Mouse (Mus musculus) hindbrain, embryonic 13.5 days (tissue): ENCODE data around the gene Vrtn. TPM values are rescaled to one million over a fixed set of nuclear protein-coding genes. Genes with fewer than 3 reads are reported as not detected.
A peak's percentile ranks its signal among the peaks of the same experiment; 100 is the strongest.

Source experiments
- ATAC-seq: fragments of 200-750 bp; cut with Nextera tagmentation; 2 replicates; pipeline ENCODE4 v1.8.0; 2017; ENCODE audit warnings: moderate TSS enrichment; ENCODE audit not compliant: low FRiP score
- H3K27ac ChIP-seq: fragments of 300-500 bp; sonication (generic); 2 replicates; pipeline ENCODE4 v1.5.1; 2015; ENCODE audit warnings: inconsistent platforms, mild to moderate bottlenecking, moderate library complexity
- H3K27me3 ChIP-seq: fragments of 300-500 bp; sonication (generic); 2 replicates; pipeline ENCODE4 v1.6.1; 2015; ENCODE audit warnings: mild to moderate bottlenecking, inconsistent platforms
- H3K36me3 ChIP-seq: fragments of 300-500 bp; sonication (generic); 2 replicates; pipeline ENCODE4 v1.6.1; 2015; ENCODE audit warnings: mild to moderate bottlenecking, inconsistent platforms
- H3K4me1 ChIP-seq: fragments of 300-500 bp; sonication (generic); replicated peaks from 2 replicates; pipeline ENCODE4 v1.6.1; 2015; ENCODE audit warnings: inconsistent platforms
- H3K4me2 ChIP-seq: fragments of 300-500 bp; sonication (generic); 2 replicates; pipeline ENCODE4 v1.6.1; 2015; ENCODE audit warnings: inconsistent platforms, mild to moderate bottlenecking, moderate library complexity
- H3K4me3 ChIP-seq: fragments of 300-500 bp; sonication (generic); 2 replicates; pipeline ENCODE4 v1.5.1; 2015; ENCODE audit warnings: mild to moderate bottlenecking, inconsistent platforms
- H3K9ac ChIP-seq: fragments of 300-500 bp; sonication (generic); 2 replicates; pipeline ENCODE4 v1.6.1; 2015; ENCODE audit warnings: mild to moderate bottlenecking, inconsistent platforms
- H3K9me3 ChIP-seq: fragments of 300-500 bp; sonication (generic); 2 replicates; pipeline ENCODE4 v1.6.1; 2016; ENCODE audit warnings: inconsistent platforms
- WGBS: fragments of 180-500 bp; shearing (Covaris S2); methylation state at CpG from one replicate; pipeline ENCODE4 v1.1.7; 2015; 5-methylcytosine and 5-hydroxymethylcytosine counted together
- polyA plus RNA-seq: library from polyadenylated mRNA; unstranded; fragments of >200 nt; fragmentation: Nextera tagmentation; extraction: Ambion mirVana; gene quantifications from 2 replicates; pipeline ENCODE4 v1.2.1, GENCODE M21; 2015

The Vrtn gene
- polyA plus RNA-seq, 1 experiment from 2014 or later: not detected

DNA sequence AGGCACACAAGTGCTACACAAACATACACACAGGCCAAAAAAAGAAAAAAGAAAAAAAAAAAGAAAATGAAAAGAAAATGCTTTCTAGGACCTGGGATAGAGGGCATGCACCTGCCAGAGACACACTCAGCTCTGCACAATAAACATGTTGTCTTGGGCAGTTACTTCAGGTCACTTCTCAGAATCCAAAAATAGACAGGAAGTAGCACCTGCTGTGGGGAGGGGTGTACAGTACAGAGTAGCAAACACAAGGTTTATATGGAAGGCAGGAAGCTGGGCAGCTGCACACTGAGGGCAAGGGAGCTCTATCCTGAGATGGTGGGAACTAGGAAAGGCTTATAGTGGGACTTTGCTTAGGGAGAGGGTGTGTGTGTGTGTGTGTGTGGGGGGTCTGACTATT, 50.5 kb downstream of the Vrtn start:
- H3K4me3 ChIP-seq: no peak overlapping the region
- H3K9me3 ChIP-seq: no peaks in the 10 kb centered on the region
- H3K27me3 ChIP-seq: peaks cover 24% of the 10 kb centered on the region
- no peaks in the 10 kb centered on the region for H3K36me3 ChIP-seq
- H3K9ac ChIP-seq: no peak overlapping the region
- no peak overlapping the region for H3K4me2 ChIP-seq
- H3K27ac ChIP-seq: no peak overlapping the region
- no peak for ATAC-seq
- peaks cover 7% of the 10 kb centered on the region; the same call in 1 of the 2 replicates for H3K4me1 ChIP-seq

DNA sequence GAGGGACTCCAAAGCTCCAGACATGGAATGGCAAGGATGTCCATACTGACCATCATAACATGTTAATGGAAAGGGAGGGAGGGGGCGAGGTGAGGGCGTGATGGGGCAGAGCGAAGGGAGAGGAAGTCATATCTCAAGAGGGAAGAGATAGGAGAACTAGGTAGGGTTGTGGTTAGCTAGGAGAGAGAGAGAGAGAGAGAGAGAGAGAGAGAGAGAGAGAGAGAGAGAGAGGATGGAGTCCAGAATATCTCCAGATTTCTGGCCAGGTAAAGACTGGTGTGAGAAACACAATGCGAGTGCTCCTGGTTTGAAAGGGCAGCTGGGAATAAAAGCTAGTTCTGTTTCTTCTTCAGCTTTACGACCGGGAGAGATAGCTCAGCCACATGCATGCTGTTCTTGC, 51.3 kb downstream of the Vrtn start:
- ATAC-seq: no peak
- Histone ChIP-seq H3K27ac (no peak overlapping the region), H3K9ac (no peak overlapping the region), H3K4me3 (no peak overlapping the region), H3K27me3 (peaks cover 31% of the 10 kb centered on the region), H3K4me1 (peaks cover 5% of the 10 kb centered on the region; the same call in 1 of the 2 replicates), H3K36me3 (no peaks in the 10 kb centered on the region), H3K4me2 (no peak overlapping the region), H3K9me3 (no peaks in the 10 kb centered on the region)
- WGBS: 88% methylated on average over 6 of the region's 6 CpGs

DNA sequence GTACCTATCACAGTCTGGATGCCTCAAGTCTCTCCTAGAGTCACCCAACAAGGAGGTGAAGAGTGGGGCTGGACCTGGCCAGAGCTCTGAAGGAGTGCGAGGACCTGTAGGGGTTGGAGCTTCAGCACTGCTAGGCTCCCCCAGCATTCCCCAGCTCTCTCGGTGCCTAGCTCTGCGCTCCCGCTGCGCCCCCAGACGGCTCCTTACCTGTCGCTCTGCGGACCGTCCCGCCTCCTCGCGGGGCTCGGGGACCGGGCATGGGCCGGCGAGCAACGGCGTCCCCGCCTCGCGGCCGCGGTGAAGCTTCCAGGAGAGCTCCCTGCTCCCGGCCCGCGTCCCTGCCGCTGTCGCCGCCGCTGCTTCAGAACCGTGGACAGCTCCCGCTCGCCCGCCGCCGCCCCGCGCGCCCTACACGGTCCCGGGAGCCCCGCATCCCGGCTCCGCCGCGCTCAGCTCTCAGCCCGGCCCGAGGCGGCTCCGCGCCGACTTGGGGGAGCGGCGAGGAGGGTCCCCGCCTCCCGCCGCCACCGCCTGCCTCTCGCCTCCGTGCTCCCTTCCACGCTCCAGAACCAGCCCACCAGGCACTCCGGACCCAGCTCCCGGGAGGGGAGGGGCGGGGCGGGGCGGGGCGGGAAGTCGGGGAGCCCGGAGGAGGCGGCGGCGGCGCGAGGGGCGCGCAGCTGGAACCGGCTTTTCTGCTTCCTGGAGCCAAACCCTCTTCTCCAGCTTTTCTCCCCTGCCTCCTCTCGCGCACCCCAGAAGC, 57.7 kb downstream of the Vrtn start, which contains the start of gene Syndig1l:
TSS of gene Syndig1l (minus strand) at position 513 of the 763 bp plus-strand sequence.
- peak within 1 kb of the TSS; percentile 79 for H3K4me2 ChIP-seq
- H3K9me3 ChIP-seq: no peaks in the 10 kb centered on the region
- WGBS: 1% methylated on average over 62 of the region's 79 CpGs
- peak within 1 kb of the TSS; percentile 64 for H3K27ac ChIP-seq
- H3K27me3 ChIP-seq: peaks cover 71% of the 10 kb centered on the region
- ATAC-seq: peak; percentile 71
- H3K4me3 ChIP-seq: peak within 1 kb of the TSS; percentile 63
- no peaks in the 10 kb centered on the region for H3K36me3 ChIP-seq
- H3K9ac ChIP-seq: peak within 1 kb of the TSS; percentile 81
- peaks cover 35% of the 10 kb centered on the region for H3K4me1 ChIP-seq

Other genes starting within 250 kb of the Vrtn start
- 11.4 and 13.0 TPM in 2 replicates for gene Entpd5, start 232.0 kb upstream of the Vrtn start, polyA plus RNA-seq
- gene Bbof1, start 231.9 kb upstream of the Vrtn start, polyA plus RNA-seq: 4.0 TPM in 2 replicates
- gene Rnf113a2, start 223.8 kb upstream of the Vrtn start, polyA plus RNA-seq: 25.7 and 28.5 TPM in 2 replicates
- 30.3 and 32.9 TPM in 2 replicates for gene Aldh6a1, start 190.0 kb upstream of the Vrtn start, polyA plus RNA-seq
- gene Lin52, start 189.6 kb upstream of the Vrtn start, polyA plus RNA-seq: 34.8 and 36.1 TPM in 2 replicates
- 5.4 and 10.1 TPM in 2 replicates for gene Vsx2, start 71.3 kb upstream of the Vrtn start, polyA plus RNA-seq
- gene Abcd4, start 23.6 kb upstream of the Vrtn start, polyA plus RNA-seq: 12.4 and 13.8 TPM in 2 replicates
- gene Syndig1l, start 57.8 kb downstream of the Vrtn start, polyA plus RNA-seq: 4.8 and 5.3 TPM in 2 replicates
- gene Npc2, start 132.1 kb downstream of the Vrtn start, polyA plus RNA-seq: 80.8 and 82.3 TPM in 2 replicates
- gene Isca2, start 132.2 kb downstream of the Vrtn start, polyA plus RNA-seq: 154 and 158 TPM in 2 replicates
- gene Ltbp2, start 235.5 kb downstream of the Vrtn start, polyA plus RNA-seq: 0.14 and 0.31 TPM in 2 replicates